Mouse (Mus musculus) urinary bladder, postnatal 36 days (tissue): Measurements from ENCODE around the gene Prss22.
"Not testable (repeated sequence)": the region's sequence is repeated elsewhere in the genome, so short reads cannot be mapped to it uniquely, and the experiment has no call there.

Experiments used
- DNase-seq, 2 experiments: peaks; one replicate each; pipeline ENCODE4 v3.0.0; 2022; ENCODE audit warnings: low spot score in 2 of 2, mixed read lengths in 1 of 2

Gene Prss22

GRCm38 (mm10) chr17:23995421-23995820 is 2.5 kb downstream of the Prss22 start:
- no peak for DNase-seq

DNA sequence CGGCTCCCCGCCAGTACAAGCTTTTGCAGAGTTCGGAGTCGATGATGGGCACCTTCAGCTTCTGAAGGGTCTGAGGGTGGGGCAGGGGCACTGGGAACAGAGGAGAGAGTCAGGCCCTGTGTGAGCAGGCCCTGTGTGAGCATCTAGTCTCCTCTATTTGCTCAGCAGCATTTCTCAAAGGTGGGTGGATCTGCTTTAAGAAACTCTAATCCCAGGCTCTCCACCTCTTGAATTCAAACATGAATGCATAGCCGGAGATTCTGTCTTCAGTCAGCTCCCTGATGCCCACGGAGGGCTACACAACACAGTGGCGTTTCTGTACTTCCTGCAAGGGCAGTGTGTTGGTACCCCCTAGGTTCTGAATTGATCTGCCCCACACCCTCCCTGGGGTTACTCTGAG is 3.2 kb downstream of the Prss22 start:
- no peak for DNase-seq

GRCm38 (mm10) chr17:23993559-23994428 is 4.1 kb downstream of the Prss22 start:
- DNase-seq: peak; percentile 91 to 93

DNA sequence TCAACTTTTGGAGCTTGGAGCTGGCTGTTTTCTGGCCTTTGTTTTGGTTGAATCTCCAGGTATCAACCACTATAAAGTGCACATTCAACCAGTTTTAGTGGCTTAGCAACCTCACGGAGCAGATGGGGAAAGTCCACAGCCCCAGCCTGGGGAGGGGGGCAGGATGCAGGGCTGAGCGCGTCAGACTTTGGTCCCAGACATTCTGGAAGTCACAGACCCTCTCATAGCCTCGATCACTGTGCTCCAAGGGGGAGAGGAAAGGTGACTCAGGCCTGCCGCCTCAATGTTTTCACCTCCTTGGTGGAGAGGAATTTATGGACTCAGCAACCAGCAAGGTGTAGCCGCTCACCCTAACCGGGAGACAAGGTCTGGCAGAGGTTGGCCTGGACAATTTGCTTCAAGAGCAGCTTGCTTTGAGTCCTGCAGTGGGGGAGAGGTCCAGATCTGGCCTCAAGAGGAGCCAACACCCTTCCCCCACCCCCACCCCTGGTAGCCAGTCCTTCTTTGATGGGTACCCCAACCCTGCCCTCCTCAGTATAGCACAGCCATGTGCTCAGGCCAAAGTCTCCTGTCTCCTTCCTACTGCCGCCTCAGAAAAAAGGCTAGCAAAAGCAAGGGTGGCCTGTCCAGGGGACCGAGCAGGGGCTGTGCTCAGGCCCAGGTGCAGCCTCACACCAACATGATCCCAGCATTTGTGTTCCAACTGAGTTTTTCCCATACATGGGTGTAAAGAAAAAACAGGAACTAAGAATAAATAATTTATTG is 4.9 kb downstream of the Prss22 start:
- DNase-seq: no peak

DNA sequence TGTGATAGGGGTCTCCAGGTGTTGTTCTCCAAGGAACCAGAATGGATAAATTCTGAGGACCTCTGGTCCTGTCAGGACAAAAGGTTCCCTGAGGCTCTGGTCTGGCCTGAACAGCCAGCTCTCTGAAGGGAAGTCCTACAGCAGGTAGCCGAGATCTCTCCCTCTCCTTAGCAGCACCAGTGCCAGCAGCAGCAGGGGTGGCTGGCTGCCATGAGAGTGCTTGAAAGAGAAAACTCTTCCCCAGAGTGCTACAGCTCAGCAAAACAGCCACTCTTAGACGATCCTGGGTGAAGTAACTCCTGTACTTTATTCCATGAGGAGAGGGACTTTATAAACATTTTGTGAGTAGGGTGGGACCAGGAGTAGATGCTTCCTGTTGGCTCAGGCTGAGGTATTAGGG is 8.1 kb downstream of the Prss22 start:
- DNase-seq: no peak

- no peak for DNase-seq
Measured at GRCm38 (mm10) chr17:23984989-23985388, 12.9 kb downstream of the Prss22 start.

GRCm38 (mm10) chr17:23982912-23983311 is 15.0 kb downstream of the Prss22 start:
- no peak for DNase-seq

DNA sequence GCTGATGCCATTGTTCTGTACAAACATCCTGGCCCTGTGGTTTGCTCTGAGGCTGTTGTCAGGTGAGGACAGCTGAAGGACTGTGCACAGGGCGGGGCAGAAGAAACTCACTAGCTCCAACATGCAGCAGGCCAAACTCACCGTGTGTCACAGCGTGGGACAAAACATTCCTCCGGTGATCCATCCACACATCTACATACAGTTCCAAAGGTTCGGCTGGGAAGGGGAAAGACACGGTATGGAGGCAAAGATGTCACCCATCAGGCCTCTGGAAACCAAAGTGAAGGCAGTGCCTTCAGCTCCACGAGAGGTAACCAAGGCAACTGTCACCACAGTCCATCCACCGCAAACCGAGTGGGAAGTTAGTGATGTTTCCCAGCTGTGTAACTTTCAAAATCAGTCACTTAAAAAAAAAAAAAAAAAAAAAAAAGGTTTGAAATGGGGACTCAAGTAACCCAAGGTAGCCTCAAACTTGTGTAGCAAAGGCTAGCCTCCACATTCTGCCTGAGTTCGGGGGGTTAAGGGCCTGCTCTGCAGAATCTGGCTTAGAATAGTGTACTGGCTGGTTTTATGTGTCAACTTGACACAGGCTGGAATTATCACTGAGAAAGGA is 17.5 kb downstream of the Prss22 start, which contains the start of gene Prss30:
Gene Prss30, minus strand, starts transcription at position 270 of the 613 bp plus-strand sequence.
- DNase-seq: no peak

GRCm38 (mm10) chr17:23979471-23979870 is 18.4 kb downstream of the Prss22 start:
- DNase-seq: no peak

GRCm38 (mm10) chr17:23976665-23977064 is 21.2 kb downstream of the Prss22 start:
- DNase-seq: no peak

GRCm38 (mm10) chr17:23971315-23971714 is 26.6 kb downstream of the Prss22 start:
- no peak for DNase-seq

GRCm38 (mm10) chr17:23969231-23969630 is 28.7 kb downstream of the Prss22 start:
- DNase-seq: peak; percentile 68 to 75

- no peak for DNase-seq
Measured at GRCm38 (mm10) chr17:23968780-23969179, 29.1 kb downstream of the Prss22 start.

GRCm38 (mm10) chr17:23966658-23967401 is 31.1 kb downstream of the Prss22 start:
- peak; percentile 41 to 51 for DNase-seq

DNA sequence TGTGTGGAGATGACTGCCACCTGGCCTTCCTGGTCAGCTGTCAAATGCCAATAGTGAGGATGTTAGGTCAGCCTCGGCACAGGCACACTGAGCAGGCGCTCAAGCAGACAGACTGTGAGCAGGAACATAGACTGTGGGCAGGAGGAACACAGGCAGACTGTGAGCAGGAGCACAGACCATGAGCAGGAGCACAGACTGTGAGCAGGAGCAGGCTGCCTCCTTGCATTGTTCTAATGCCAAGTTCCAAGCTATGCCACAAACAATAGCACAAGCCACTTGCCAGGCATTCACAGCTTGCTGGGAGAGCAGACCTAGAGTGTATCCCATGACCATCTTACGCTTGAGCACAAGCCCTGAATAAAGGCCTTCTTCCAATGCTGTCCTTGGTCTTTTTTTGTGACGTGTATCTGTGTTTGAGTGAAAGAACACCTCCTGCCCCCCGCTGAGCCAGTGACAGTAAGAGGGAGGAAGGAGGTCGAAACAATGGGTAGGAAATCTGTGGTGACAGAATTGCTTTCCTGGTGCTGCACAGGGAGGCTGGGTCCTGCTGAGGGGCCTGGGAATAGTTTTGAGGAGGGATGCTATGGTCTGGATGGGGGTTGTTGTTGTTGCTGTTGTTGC is 32.0 kb downstream of the Prss22 start:
- no peak for DNase-seq

GRCm38 (mm10) chr17:23961573-23962122 is 36.3 kb downstream of the Prss22 start:
- no peak for DNase-seq

DNA sequence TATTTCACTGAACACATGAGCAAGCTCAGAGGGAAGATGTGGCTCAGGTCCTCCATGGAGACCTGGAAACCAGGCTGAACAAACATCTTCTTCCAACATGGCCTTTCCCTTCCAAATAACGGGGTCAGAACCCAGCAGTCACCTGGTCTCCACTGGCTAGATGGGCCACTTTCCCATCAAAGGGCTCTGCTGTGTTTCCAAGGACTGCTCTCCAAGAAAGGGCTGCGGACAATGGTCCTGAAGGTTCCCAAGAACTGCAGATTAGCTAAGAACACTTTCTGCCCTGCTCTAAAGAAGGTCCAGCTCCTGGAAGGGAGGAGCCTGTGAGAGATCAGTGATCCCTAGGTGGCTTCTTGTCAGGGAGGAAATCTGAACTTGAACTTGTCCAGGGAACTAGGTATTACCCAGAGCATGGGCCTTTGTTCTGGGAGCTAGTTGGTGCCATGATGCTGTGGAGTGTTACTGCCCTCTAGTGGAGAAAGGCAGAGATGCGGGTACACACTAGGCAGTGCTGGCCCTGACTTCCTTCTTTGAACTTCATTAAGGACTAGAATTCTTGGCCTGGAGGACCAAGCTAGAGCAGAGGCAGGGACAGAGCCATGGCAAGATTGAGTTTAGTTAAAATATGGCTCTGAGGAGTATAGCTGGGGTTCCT is 37.7 kb downstream of the Prss22 start:
- DNase-seq: peak; percentile 73 to 81

DNA sequence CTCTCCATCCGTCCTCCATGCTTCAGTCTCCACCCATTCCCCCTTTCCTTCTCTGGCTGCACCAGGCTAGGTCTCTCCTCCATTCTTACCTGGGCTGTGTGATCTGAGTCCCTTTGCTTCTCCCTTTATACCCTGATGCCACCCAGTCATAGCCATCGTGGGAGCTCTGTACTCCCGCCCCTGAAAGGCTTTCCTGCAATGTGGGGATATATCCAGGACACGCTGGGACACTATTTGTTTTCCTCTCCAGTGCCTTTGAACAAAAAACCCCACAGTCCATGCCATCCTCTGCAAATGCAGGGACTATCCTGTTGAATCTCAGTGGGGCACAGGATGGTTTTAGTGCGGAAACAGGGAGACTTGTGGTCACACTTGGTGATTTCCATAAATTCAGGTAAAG is 42.7 kb downstream of the Prss22 start, which contains the start of gene Sbpl:
Gene Sbpl, minus strand, starts transcription at position 101 of the 400 bp plus-strand sequence.
- DNase-seq: no peak

GRCm38 (mm10) chr17:23950828-23951227 is 47.1 kb downstream of the Prss22 start:
- not testable (repeated sequence) for DNase-seq

GRCm38 (mm10) chr17:23949068-23949467 is 48.8 kb downstream of the Prss22 start:
- no peak for DNase-seq
